Mouse (Mus musculus) layer of hippocampus, adult 8-10 months (tissue): ENCODE results near the gene Copa. TPM values are rescaled to one million over a fixed set of nuclear protein-coding genes. Genes with fewer than 3 reads are reported as not detected.

Experiments
- DNase-seq, 2 experiments: peaks; one replicate each; pipeline ENCODE4 v3.0.0; 2022; ENCODE audit warnings: low spot score in 2 of 2
- total RNA-seq, 4 experiments: library from RNA; stranded (reverse); gene quantifications; 2 replicates each; pipeline ENCODE4 v1.2.4; 2022

Gene Copa
- 100 to 1,000 TPM; 149 to 159 (median 151) TPM for total RNA-seq

GRCm38 (mm10) chr1:172082101-172082898 lies at the start of gene Copa, which contains the start of gene Ncstn:
Gene Copa, plus strand, starts transcription at chr1:172082529.
Gene Ncstn, minus strand, starts transcription at chr1:172082795.
- peak; percentile 90 to 92 for DNase-seq

GRCm38 (mm10) chr1:172046410-172046809 lies 35.9 kb upstream of the Copa start:
- DNase-seq, result no peak

- peak in 1 of 2 experiments; percentile 63 for DNase-seq
Observed at GRCm38 (mm10) chr1:172046938-172047337, 35.4 kb upstream of the Copa start.

GRCm38 (mm10) chr1:172048241-172048734 lies 34.0 kb upstream of the Copa start:
- DNase-seq, result no peak

GRCm38 (mm10) chr1:172049131-172049782 lies 33.1 kb upstream of the Copa start:
- DNase-seq, result no peak

- DNase-seq, result no peak
Observed at GRCm38 (mm10) chr1:172052766-172053279, 29.5 kb upstream of the Copa start.

- no peak for DNase-seq
Observed at GRCm38 (mm10) chr1:172053541-172054440, 28.5 kb upstream of the Copa start.

- DNase-seq, result no peak
Observed at GRCm38 (mm10) chr1:172056251-172056650, 26.1 kb upstream of the Copa start.

- no peak for DNase-seq
Observed at GRCm38 (mm10) chr1:172057491-172057921, 24.8 kb upstream of the Copa start, which contains the start of gene Nhlh1. Gene Nhlh1, minus strand, starts transcription at chr1:172057573.

GRCm38 (mm10) chr1:172058321-172058720 lies 24.0 kb upstream of the Copa start:
- DNase-seq, result no peak

GRCm38 (mm10) chr1:172058874-172059273 lies 23.5 kb upstream of the Copa start:
- no peak for DNase-seq

- DNase-seq, result no peak
Observed at GRCm38 (mm10) chr1:172060659-172061058, 21.7 kb upstream of the Copa start.

GRCm38 (mm10) chr1:172061217-172061616 lies 21.1 kb upstream of the Copa start:
- DNase-seq, result no peak

GRCm38 (mm10) chr1:172062101-172062500 lies 20.2 kb upstream of the Copa start:
- no peak for DNase-seq

- no peak for DNase-seq
Observed at GRCm38 (mm10) chr1:172063291-172064023, 18.9 kb upstream of the Copa start.

GRCm38 (mm10) chr1:172064613-172065141 lies 17.7 kb upstream of the Copa start:
- DNase-seq, result peak in 1 of 2 experiments; percentile 21

GRCm38 (mm10) chr1:172070227-172070626 lies 12.1 kb upstream of the Copa start:
- DNase-seq, result no peak

GRCm38 (mm10) chr1:172071556-172071955 lies 10.8 kb upstream of the Copa start:
- no peak for DNase-seq

- DNase-seq, result no peak
Observed at GRCm38 (mm10) chr1:172072604-172073003, 9.7 kb upstream of the Copa start.

- DNase-seq, result no peak
Observed at GRCm38 (mm10) chr1:172077981-172078380, 4.3 kb upstream of the Copa start.
